Mouse (Mus musculus): ENCODE results near the gene Rtf1.

- TF ChIP-seq CTCF (IDR thresholded peaks at IDR 0.05; ENCODE audit: control insufficient read depth, insufficient read depth, insufficient replicate concordance, low read depth, low read length) (no peak), POLR2A (IDR thresholded peaks at IDR 0.05; ENCODE audit: control insufficient read depth, low read depth, low read length) (no peak)
Measured at GRCm38 (mm10) chr2:119698472-119698871, 23.6 kb downstream of the Rtf1 start.

Data from testis, adult 2 months (tissue).